Mouse (Mus musculus): ENCODE results near the gene Tfec.

Tfec gene

DNA sequence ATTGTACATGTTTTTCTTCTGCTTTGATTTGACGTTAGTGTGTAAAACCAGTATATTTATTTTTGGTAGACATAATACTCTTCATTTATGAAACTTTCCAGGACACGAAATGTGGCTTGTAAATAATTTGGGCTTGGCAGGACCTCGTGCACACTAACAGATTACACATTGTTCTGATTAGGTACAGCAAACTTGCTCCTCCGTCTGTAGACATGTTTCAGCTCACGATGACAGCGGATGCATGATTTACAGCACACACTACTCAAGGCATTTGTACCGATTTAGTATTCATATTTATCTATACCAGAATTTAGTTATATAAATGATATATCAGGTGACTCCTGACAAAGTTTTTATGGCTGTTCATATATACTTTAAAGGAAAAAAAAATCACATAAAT lies 104.2 kb downstream of the Tfec start:
- DNase-seq (ENCODE audit: low spot score in 2 of 2), result no peak

DNA sequence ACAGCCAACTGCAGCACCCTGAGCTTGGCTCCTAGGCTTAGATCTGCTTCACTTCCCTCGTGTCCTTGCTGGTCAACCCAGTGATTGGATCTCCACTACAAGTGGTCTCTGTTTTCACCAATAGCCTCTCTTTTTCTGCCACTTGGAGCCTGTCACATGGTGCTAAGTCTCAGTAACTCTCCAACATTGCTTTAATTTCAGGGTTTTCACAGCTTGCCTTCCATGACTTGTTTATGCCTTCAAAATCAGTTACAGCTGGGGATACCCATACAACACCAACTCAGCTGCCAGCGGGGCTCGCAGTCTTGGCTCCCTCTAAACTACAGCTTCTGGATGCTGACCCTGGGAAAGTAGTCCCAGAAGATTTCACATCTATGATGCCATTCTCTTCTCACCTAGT lies 113.1 kb downstream of the Tfec start:
- no peak for DNase-seq (ENCODE audit: low spot score in 2 of 2)

Measured in spleen, postnatal 10 days (tissue).